33 mouse cellular contexts compared by ENCODE assay signal in the genomic region with DNA sequence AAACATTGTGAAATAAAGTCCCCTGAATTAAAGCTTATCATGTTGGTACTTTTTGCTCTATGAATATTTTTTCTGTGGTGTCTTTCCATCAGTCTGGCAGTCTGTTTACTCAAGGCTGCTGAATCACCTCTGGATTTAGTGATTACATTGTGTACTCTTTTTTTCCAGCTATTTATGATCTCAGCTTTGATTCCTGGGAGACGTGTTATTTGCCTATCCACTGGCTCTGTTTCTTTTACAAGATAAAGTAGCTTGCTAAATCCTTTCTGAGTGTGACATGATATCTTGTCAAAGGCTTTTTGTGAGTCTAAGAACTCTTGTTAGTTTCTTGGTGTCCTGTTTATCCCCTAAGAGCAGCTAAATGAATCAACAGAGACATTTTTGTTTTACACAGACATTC. TPM values are rescaled to one million over a fixed set of nuclear protein-coding genes. Genes with fewer than 3 reads are reported as not detected.
DNase-seq lines count a peak whose midpoint lies in the region; ATAC-seq and TF ChIP-seq lines count a peak whose summit lies in the region.
"Had no signal": no experiment of that assay in that cellular context is flagged by ENCODE, and none has a peak within 500 bp of the region (broad histone marks: within the 10 kb centered on the region; RNA-seq: fewer than 3 reads in every experiment).

No protein-coding gene starts in this region.

- H3K36me3 ChIP-seq in heart, embryonic 13.5 days = no peaks in the 10 kb centered on the region
- H3K36me3 ChIP-seq in heart, embryonic 11.5 days (ENCODE audit: control insufficient read depth, insufficient read depth, low read length) = no peaks in the 10 kb centered on the region
- no peaks in the 10 kb centered on the region for H3K36me3 ChIP-seq in hindbrain, embryonic 10.5 days
- H3K36me3 ChIP-seq: limb, embryonic 10.5 days; limb, embryonic 15.5 days; liver, embryonic 13.5 days; neural tube, embryonic 13.5 days had no signal

- no peak for TF ChIP-seq CTCF in embryonic fibroblast, embryonic 13.5 days (IDR thresholded peaks at IDR 0.05; ENCODE audit: borderline replicate concordance, insufficient read depth, low read length)

- no peaks in the 10 kb centered on the region for H3K27me3 ChIP-seq in heart, embryonic 13.5 days (replicated peaks)
- H3K27me3 ChIP-seq in heart, embryonic 11.5 days (ENCODE audit: control insufficient read depth, insufficient read depth, low read length) = no peaks in the 10 kb centered on the region
- no peaks in the 10 kb centered on the region for H3K27me3 ChIP-seq in hindbrain, embryonic 10.5 days (ENCODE audit: insufficient read depth, poor library complexity, severe bottlenecking)
- H3K27me3 ChIP-seq: limb, embryonic 15.5 days; liver, embryonic 13.5 days; neural tube, embryonic 13.5 days had no signal

- no peak for TF ChIP-seq POLR2A in embryonic fibroblast, embryonic 13.5 days (IDR thresholded peaks at IDR 0.05; ENCODE audit: low read depth, low read length)

- no peak overlapping the region for H3K4me2 ChIP-seq in heart, embryonic 13.5 days
- H3K4me2 ChIP-seq in heart, embryonic 11.5 days = no peak overlapping the region
- H3K4me2 ChIP-seq: hindbrain, embryonic 14.5 days; limb, embryonic 15.5 days; liver, embryonic 13.5 days; neural tube, embryonic 13.5 days had no signal

- WGBS in heart, embryonic 13.5 days = 23% methylated on average over 1 of the region's 1 CpGs
- WGBS in heart, embryonic 11.5 days (ENCODE audit: insufficient replicate concordance) = 23% methylated on average over 1 of the region's 1 CpGs
- WGBS in hindbrain, embryonic 10.5 days = 85% methylated on average over 1 of the region's 1 CpGs

- peak; percentile 21 for DNase-seq in lung, postnatal 25 days (ENCODE audit: low spot score)
- DNase-seq in lung, postnatal 4 days = no peak
- no peak for DNase-seq in hindbrain, embryonic 10.5 days (ENCODE audit: low spot score)
- DNase-seq in left cerebral cortex, postnatal 36 days (ENCODE audit: low spot score in 2 of 2) = no peak
- DNase-seq: adrenal gland, postnatal 36 days; B cell, adult 2 months; cerebellum, adult 2 months; cerebellum, postnatal 14 days; gastrocnemius, postnatal 36 days; heart, postnatal 4 days; kidney, postnatal 10 days; layer of hippocampus, postnatal 36 days; liver, embryonic 13.5 days; thymus, postnatal 4 days had no signal

- peak overlapping the region; percentile 13; the same call in 1 of the 2 replicates for H3K27ac ChIP-seq in heart, embryonic 13.5 days (replicated peaks)
- H3K27ac ChIP-seq in heart, embryonic 11.5 days (ENCODE audit: low read depth, low read length) = no peak overlapping the region
- H3K27ac ChIP-seq in embryonic fibroblast, embryonic 13.5 days (ENCODE audit: insufficient read depth, low read length) = peak overlapping the region; percentile 61; the same call in 1 of the 2 replicates
- H3K27ac ChIP-seq in hindbrain, embryonic 10.5 days = no peak overlapping the region
- H3K27ac ChIP-seq: hindbrain, embryonic 14.5 days; limb, embryonic 10.5 days; limb, embryonic 15.5 days; liver, embryonic 13.5 days; neural tube, embryonic 13.5 days had no signal

- H3K4me1 ChIP-seq in heart, embryonic 13.5 days = peaks cover 23% of the 10 kb centered on the region
- H3K4me1 ChIP-seq in heart, embryonic 11.5 days (ENCODE audit: control insufficient read depth, insufficient read depth, low read length) = peaks cover 3% of the 10 kb centered on the region; the same call in 1 of the 2 replicates
- peaks cover 11% of the 10 kb centered on the region for H3K4me1 ChIP-seq in embryonic fibroblast, embryonic 13.5 days (ENCODE audit: control insufficient read depth, insufficient read depth, low read length)
- no peaks in the 10 kb centered on the region for H3K4me1 ChIP-seq in hindbrain, embryonic 10.5 days (replicated peaks)
- H3K4me1 ChIP-seq: limb, embryonic 15.5 days; liver, embryonic 13.5 days; neural tube, embryonic 13.5 days had no signal

- H3K4me3 ChIP-seq in heart, embryonic 13.5 days = no peak overlapping the region
- H3K4me3 ChIP-seq in heart, embryonic 11.5 days (ENCODE audit: low read depth, low read length) = no peak overlapping the region
- no peak overlapping the region for H3K4me3 ChIP-seq in embryonic fibroblast, embryonic 13.5 days (ENCODE audit: insufficient read depth, low read length)
- H3K4me3 ChIP-seq in hindbrain, embryonic 10.5 days = no peak overlapping the region
- H3K4me3 ChIP-seq: limb, embryonic 10.5 days; limb, embryonic 15.5 days; liver, embryonic 13.5 days; neural tube, embryonic 13.5 days had no signal

- intact Hi-C loops in left cerebral cortex, postnatal 36 days (cut with DNase I) = no loop called here

- no peaks in the 10 kb centered on the region for H3K9me3 ChIP-seq in heart, embryonic 13.5 days
- H3K9me3 ChIP-seq in heart, embryonic 11.5 days (replicated peaks; ENCODE audit: control insufficient read depth, low read length) = no peaks in the 10 kb centered on the region
- no peaks in the 10 kb centered on the region for H3K9me3 ChIP-seq in hindbrain, embryonic 10.5 days
- H3K9me3 ChIP-seq: limb, embryonic 10.5 days; limb, embryonic 15.5 days; liver, embryonic 13.5 days; neural tube, embryonic 13.5 days had no signal

- H3K9ac ChIP-seq in heart, embryonic 13.5 days = no peak overlapping the region
- no peak overlapping the region for H3K9ac ChIP-seq in heart, embryonic 11.5 days (ENCODE audit: low read depth, low read length)
- H3K9ac ChIP-seq: hindbrain, embryonic 14.5 days; limb, embryonic 15.5 days; liver, embryonic 13.5 days; neural tube, embryonic 13.5 days had no signal

- no peak for ATAC-seq in heart, embryonic 13.5 days (ENCODE audit: extremely low read depth, insufficient number of reproducible peaks, low FRiP score, low TSS enrichment)
- ATAC-seq in heart, embryonic 11.5 days (replicated peaks; ENCODE audit: insufficient number of reproducible peaks, low FRiP score, low TSS enrichment) = no peak
- ATAC-seq: activated CD4-positive, CD25-positive, alpha-beta regulatory T cell, adult 4 months; intestine, postnatal 0 days had no signal

RNA-seq across cellular contexts. Expression of gene Olfr455, which starts 2.5 kb away (rescaled TPM):
- polyA plus RNA-seq in heart, embryonic 13.5 days (2015; fragmentation: Nextera tagmentation; extraction: Ambion mirVana) = not detected in 2 replicates
- polyA plus RNA-seq in heart, embryonic 11.5 days (2014; fragmentation: Nextera tagmentation; extraction: Ambion mirVana) = not detected in 2 replicates
- not detected in 2 replicates for polyA plus RNA-seq in embryonic fibroblast, embryonic 13.5 days (2011; ENCODE audit: insufficient read length, low read depth, missing spikeins)
- polyA plus RNA-seq in hindbrain, embryonic 10.5 days (2016; fragmentation: Nextera tagmentation; extraction: Ambion mirVana) = not detected in 2 replicates
- not detected for total RNA-seq in left cerebral cortex, postnatal 36 days (2021)
- total RNA-seq: adrenal gland, adult 2 months; adrenal gland, postnatal 36 days; gastrocnemius, postnatal 36 days; heart, postnatal 4 days; layer of hippocampus, postnatal 36 days had no signal
- polyA plus RNA-seq: adrenal gland, adult 2 months; cerebellum, adult 2 months; embryonic facial prominence, embryonic 11.5 days; forebrain, embryonic 14.5 days; heart, embryonic 16.5 days; hindbrain, embryonic 14.5 days; intestine, postnatal 0 days; large intestine, adult 2 months; limb, embryonic 10.5 days; limb, embryonic 15.5 days; liver, embryonic 13.5 days; midbrain, embryonic 16.5 days; neural tube, embryonic 13.5 days; small intestine, adult 2 months; stomach, embryonic 14.5 days; thymus, postnatal 0 days had no signal

RNA-seq across cellular contexts. Expression of gene Tcaf3, which starts 52.6 kb away (rescaled TPM):
- not detected in 2 replicates for polyA plus RNA-seq in heart, embryonic 13.5 days (2015; fragmentation: Nextera tagmentation; extraction: Ambion mirVana)
- polyA plus RNA-seq in heart, embryonic 11.5 days (2014; fragmentation: Nextera tagmentation; extraction: Ambion mirVana) = not detected in 2 replicates
- not detected in 2 replicates for polyA plus RNA-seq in embryonic fibroblast, embryonic 13.5 days (2011; ENCODE audit: insufficient read length, low read depth, missing spikeins)
- polyA plus RNA-seq in hindbrain, embryonic 10.5 days (2016; fragmentation: Nextera tagmentation; extraction: Ambion mirVana) = not detected in 2 replicates
- total RNA-seq in left cerebral cortex, postnatal 36 days (2021) = not detected
- total RNA-seq: adrenal gland, adult 2 months; adrenal gland, postnatal 36 days; gastrocnemius, postnatal 36 days; heart, postnatal 4 days; layer of hippocampus, postnatal 36 days had no signal
- polyA plus RNA-seq: activated CD4-positive, CD25-positive, alpha-beta regulatory T cell, adult 4 months; adrenal gland, adult 2 months; cerebellum, adult 2 months; embryonic facial prominence, embryonic 11.5 days; forebrain, embryonic 14.5 days; heart, embryonic 16.5 days; intestine, postnatal 0 days; large intestine, adult 2 months; limb, embryonic 10.5 days; limb, embryonic 15.5 days; liver, embryonic 13.5 days; midbrain, embryonic 16.5 days; neural tube, embryonic 13.5 days; small intestine, adult 2 months; stomach, embryonic 14.5 days; testis, adult 2 months; thymus, postnatal 0 days had no signal

RNA-seq across cellular contexts. Expression of gene Olfr456, which starts 57.8 kb away (rescaled TPM):
- polyA plus RNA-seq in heart, embryonic 13.5 days (2015; fragmentation: Nextera tagmentation; extraction: Ambion mirVana) = not detected in 2 replicates
- polyA plus RNA-seq in heart, embryonic 11.5 days (2014; fragmentation: Nextera tagmentation; extraction: Ambion mirVana) = not detected in 2 replicates
- polyA plus RNA-seq in embryonic fibroblast, embryonic 13.5 days (2011; ENCODE audit: insufficient read length, low read depth, missing spikeins) = not detected in 2 replicates
- not detected in 2 replicates for polyA plus RNA-seq in hindbrain, embryonic 10.5 days (2016; fragmentation: Nextera tagmentation; extraction: Ambion mirVana)
- total RNA-seq in left cerebral cortex, postnatal 36 days (2021) = not detected
- total RNA-seq: adrenal gland, adult 2 months; adrenal gland, postnatal 36 days; gastrocnemius, postnatal 36 days; heart, postnatal 4 days; layer of hippocampus, postnatal 36 days had no signal
- polyA plus RNA-seq: activated CD4-positive, CD25-positive, alpha-beta regulatory T cell, adult 4 months; adrenal gland, adult 2 months; cerebellum, adult 2 months; embryonic facial prominence, embryonic 11.5 days; forebrain, embryonic 14.5 days; hindbrain, embryonic 14.5 days; intestine, postnatal 0 days; large intestine, adult 2 months; limb, embryonic 10.5 days; limb, embryonic 15.5 days; liver, embryonic 13.5 days; midbrain, embryonic 16.5 days; neural tube, embryonic 13.5 days; small intestine, adult 2 months; stomach, embryonic 14.5 days; thymus, postnatal 0 days had no signal

Comparison
In these comparisons a context has a peak if more than half of its experiments do, and no peak if none do; other contexts are left out.
1. H3K27ac ChIP-seq: peak in heart, embryonic 13.5 days (single experiment) and embryonic fibroblast, embryonic 13.5 days (single experiment); none in heart, embryonic 11.5 days (single experiment) and hindbrain, embryonic 10.5 days (single experiment).